Mouse (Mus musculus) G1E (cell line): ENCODE measurements around the gene Lmx1a. TPM values are rescaled to one million over a fixed set of nuclear protein-coding genes. Genes with fewer than 3 reads are reported as not detected.

Source experiments
- ATAC-seq: 2 replicates; pipeline ENCODE4 v1.8.0; 2016; ENCODE audit warnings: mild to moderate bottlenecking; ENCODE audit not compliant: insufficient number of reproducible peaks, poor library complexity, low FRiP score, severe bottlenecking; ENCODE audit errors: extremely low read depth
- DNase-seq: peaks from one replicate; pipeline ENCODE4 v3.0.0; 2012; ENCODE audit warnings: low spot score
- H3K27me3 ChIP-seq: 2 replicates; pipeline ENCODE4 v1.6.1; 2012; ENCODE audit warnings: mild to moderate bottlenecking, low read length, inconsistent platforms; ENCODE audit not compliant: insufficient read depth
- H3K36me3 ChIP-seq: replicated peaks from 2 replicates; pipeline ENCODE3; 2012; ENCODE audit warnings: mild to moderate bottlenecking, inconsistent platforms
- H3K4me1 ChIP-seq: 2 replicates; pipeline ENCODE4 v1.6.1; 2012; ENCODE audit warnings: low read depth, low read length, inconsistent platforms, mixed read lengths; ENCODE audit not compliant: insufficient read depth
- H3K4me3 ChIP-seq: 2 replicates; pipeline ENCODE4 v1.5.1; 2012; ENCODE audit warnings: low read depth, mild to moderate bottlenecking, inconsistent platforms, low read length, moderate library complexity, mixed read lengths
- H3K9me3 ChIP-seq: replicated peaks from 2 replicates; pipeline ENCODE4 v1.6.1; 2012; ENCODE audit warnings: inconsistent platforms
- CTCF ChIP-seq: IDR thresholded peaks from 2 replicates; pipeline ENCODE4 v1.5.1; 2012; ENCODE audit warnings: low read depth, low read length, inconsistent platforms, mixed read lengths
- GATA1 ChIP-seq: IDR thresholded peaks from 2 replicates; pipeline ENCODE4 v1.6.1; 2012; ENCODE audit warnings: borderline replicate concordance, low read length, inconsistent platforms, mixed read lengths
- GATA2 ChIP-seq: IDR thresholded peaks from 2 replicates; pipeline ENCODE4 v1.6.1; 2012; ENCODE audit warnings: low read depth, low read length, inconsistent platforms, borderline replicate concordance
- POLR2AphosphoS5 ChIP-seq: IDR thresholded peaks from 2 replicates; pipeline ENCODE4 v1.6.1; 2012; ENCODE audit warnings: low read depth, low read length, inconsistent platforms; ENCODE audit not compliant: insufficient replicate concordance
- TAL1 ChIP-seq: conservative IDR thresholded peaks from 2 replicates; pipeline ENCODE4 v1.6.1; 2012; ENCODE audit warnings: low read depth, low read length, inconsistent platforms, mixed read lengths
- polyA plus RNA-seq: library from polyadenylated mRNA; stranded (reverse); fragments of >175 nt; gene quantifications from 2 replicates; pipeline ENCODE4 v1.2.3, GENCODE M21; 2012
- total RNA-seq, 2 experiments: library from RNA; stranded (forward) in 1 of 2; stranded (reverse) in 1 of 2; fragments of 200-1000 nt in 1 of 2; fragments of >200 nt in 1 of 2; fragmentation: Nextera tagmentation in 1 of 2; gene quantifications; 2 replicates each; pipeline ENCODE4 v1.2.3; 2014 to 2017

Gene Lmx1a
- total and polyA plus RNA-seq, 3 experiments, result 0.05 TPM; not detected in 2

DNA sequence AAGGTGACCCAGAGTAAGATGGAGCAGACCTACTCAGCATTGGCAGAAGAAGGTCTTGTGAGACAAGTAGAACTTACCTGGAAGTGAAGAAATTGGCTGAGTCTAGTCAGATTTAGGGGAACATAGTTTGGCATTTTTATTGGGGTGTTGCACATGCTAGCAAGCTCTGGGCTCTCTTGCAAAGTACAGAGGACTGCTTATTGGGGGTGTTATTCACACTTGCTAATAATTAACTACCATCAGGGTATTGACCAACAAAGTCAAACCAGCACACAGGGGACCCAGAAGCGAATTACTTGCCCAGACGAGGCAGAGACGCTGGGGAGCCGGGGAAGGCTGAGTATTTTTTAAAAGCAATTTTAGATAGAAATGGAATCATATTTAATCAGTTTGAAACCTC is 77.6 kb downstream of the Lmx1a start:
- DNase-seq, result no peak
- peaks cover 75% of the 10 kb centered on the region for H3K9me3 ChIP-seq
- H3K4me1 ChIP-seq, result no peaks in the 10 kb centered on the region
- ATAC-seq, result no peak
- H3K4me3 ChIP-seq, result no peak overlapping the region
- H3K36me3 ChIP-seq, result no peaks in the 10 kb centered on the region
- TF ChIP-seq GATA2 (no peak), POLR2AphosphoS5 (no peak), TAL1 (no peak), GATA1 (no peak), CTCF (no peak)
- no peaks in the 10 kb centered on the region for H3K27me3 ChIP-seq

DNA sequence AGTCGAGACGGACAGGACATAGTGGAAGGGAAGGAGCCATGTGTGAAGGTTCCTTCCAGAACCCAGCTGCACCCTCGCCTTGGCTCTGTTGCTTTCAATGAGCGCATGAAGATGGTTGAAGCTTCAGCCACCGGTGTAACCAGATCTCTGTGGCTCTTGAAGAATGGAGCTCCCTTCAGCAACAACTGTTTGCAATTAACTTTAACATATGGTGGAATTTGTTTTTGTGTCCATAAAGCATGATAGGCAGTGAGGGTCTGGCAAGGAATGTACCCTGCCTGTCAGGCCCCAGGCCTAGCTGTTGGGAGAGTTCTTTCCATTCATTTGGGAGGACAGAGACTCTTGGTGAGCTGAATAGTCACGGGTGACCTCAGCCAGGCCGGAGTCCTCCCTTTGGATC is 81.4 kb downstream of the Lmx1a start:
- Histone ChIP-seq H3K4me3 (no peak overlapping the region), H3K36me3 (no peaks in the 10 kb centered on the region), H3K9me3 (peaks cover 51% of the 10 kb centered on the region), H3K27me3 (no peaks in the 10 kb centered on the region), H3K4me1 (no peaks in the 10 kb centered on the region)
- DNase-seq, result no peak
- no peak for ATAC-seq
- no peak for TF ChIP-seq CTCF
- TF ChIP-seq GATA1, result no peak
- no peak for TF ChIP-seq TAL1
- TF ChIP-seq POLR2AphosphoS5, result no peak
- TF ChIP-seq GATA2, result no peak

DNA sequence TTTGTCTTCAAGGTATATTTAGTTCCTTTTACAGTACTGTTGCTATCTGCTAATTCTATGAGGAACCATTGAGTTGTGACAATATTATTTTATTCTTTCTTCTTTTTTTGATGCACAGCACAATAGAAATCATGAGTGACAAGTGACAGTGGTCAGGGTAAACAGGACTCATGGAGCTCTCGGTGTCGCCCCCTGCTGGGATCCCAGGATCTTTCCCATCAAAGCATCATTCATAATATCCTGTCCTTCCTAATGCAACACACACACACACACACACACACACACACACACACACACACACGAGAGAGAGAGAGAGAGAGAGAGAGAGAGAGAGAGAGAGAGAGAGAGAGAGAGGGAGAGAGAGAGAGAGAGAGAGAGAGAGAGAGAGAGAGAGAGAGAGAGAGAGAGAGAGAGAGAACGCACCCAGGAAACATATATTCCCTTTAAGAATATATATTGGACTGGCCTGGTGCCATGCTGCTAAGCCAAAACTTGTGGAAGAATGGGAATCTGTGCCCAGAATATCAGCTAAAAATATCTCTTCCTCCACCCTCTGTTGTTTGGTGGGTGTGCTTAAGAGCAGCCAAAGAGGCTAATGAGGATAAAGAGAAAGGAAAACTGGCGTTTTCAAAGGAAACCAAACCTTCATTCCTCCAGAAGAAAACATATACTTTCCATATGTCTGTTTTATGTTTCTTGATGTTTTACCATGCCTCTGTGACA is 90.9 kb downstream of the Lmx1a start:
- Histone ChIP-seq H3K4me1 (no peaks in the 10 kb centered on the region), H3K36me3 (no peaks in the 10 kb centered on the region), H3K4me3 (no peak overlapping the region), H3K9me3 (peaks cover 59% of the 10 kb centered on the region), H3K27me3 (no peaks in the 10 kb centered on the region)
- TF ChIP-seq POLR2AphosphoS5 (no peak), CTCF (no peak), TAL1 (no peak), GATA2 (no peak), GATA1 (no peak)
- ATAC-seq, result no peak
- no peak for DNase-seq

DNA sequence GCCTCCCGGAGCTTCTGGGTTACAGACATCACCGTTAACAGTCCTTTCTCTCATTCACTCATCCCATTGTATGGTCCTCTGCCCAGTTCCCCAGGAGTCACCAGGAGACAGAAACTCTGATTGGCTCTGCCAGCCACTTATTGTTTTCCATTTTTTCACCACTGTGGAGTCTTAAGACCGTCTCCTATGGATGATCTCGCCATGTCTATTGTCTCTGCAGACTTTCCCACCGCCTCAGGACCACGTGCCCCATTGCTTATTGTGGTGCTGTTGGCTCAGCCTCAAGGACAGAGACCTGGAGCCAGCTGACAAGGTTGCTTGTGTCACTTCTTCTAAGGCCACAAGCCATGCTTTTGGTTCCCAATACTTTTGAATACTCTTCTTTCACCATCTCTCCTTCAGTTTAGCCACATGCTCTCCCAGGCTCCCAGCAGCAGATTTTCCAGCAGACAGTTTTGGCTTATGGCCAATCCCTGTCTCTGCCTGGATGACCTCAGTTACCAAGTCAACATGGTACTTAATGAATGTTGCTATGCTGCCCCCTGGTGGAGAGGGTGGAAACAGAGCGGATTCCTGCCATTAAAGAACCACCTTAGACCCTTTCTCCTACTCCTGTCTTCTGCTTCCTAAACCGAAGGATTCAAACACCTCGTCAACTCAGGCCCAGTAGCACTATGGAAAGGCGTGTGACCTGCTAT is 92.9 kb downstream of the Lmx1a start:
- Histone ChIP-seq H3K36me3 (no peaks in the 10 kb centered on the region), H3K9me3 (peaks cover 63% of the 10 kb centered on the region), H3K27me3 (no peaks in the 10 kb centered on the region), H3K4me1 (no peaks in the 10 kb centered on the region), H3K4me3 (no peak overlapping the region)
- TF ChIP-seq GATA2, result no peak
- TF ChIP-seq GATA1, result no peak
- TF ChIP-seq POLR2AphosphoS5, result no peak
- TF ChIP-seq TAL1, result no peak
- no peak for TF ChIP-seq CTCF
- ATAC-seq (no peak), DNase-seq (no peak)

DNA sequence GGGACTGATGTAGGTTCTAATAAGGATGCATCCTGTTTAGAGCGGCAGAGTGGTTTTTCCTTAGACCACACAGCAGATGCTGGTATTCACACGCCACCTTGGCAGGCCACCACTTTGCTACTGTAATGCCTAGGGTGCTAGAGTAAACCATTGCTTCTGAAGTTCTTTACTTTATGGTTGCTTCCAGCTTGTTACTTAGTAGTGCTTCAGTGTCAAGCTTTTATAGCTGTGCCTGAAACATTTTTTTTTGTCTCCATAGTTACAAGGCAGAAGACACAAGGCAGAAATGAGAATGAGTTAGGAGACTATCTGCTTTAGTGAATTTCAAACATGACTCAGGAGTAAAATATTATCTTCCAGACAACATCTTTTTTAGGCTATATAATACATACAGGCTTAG is 95.0 kb downstream of the Lmx1a start:
- H3K9me3 ChIP-seq, result peaks cover 66% of the 10 kb centered on the region
- no peaks in the 10 kb centered on the region for H3K4me1 ChIP-seq
- H3K27me3 ChIP-seq, result no peaks in the 10 kb centered on the region
- ATAC-seq (no peak), DNase-seq (no peak)
- TF ChIP-seq CTCF, result no peak
- no peak for TF ChIP-seq POLR2AphosphoS5
- TF ChIP-seq GATA2, result no peak
- TF ChIP-seq TAL1, result no peak
- TF ChIP-seq GATA1, result no peak
- H3K4me3 ChIP-seq, result no peak overlapping the region
- H3K36me3 ChIP-seq, result no peaks in the 10 kb centered on the region

DNA sequence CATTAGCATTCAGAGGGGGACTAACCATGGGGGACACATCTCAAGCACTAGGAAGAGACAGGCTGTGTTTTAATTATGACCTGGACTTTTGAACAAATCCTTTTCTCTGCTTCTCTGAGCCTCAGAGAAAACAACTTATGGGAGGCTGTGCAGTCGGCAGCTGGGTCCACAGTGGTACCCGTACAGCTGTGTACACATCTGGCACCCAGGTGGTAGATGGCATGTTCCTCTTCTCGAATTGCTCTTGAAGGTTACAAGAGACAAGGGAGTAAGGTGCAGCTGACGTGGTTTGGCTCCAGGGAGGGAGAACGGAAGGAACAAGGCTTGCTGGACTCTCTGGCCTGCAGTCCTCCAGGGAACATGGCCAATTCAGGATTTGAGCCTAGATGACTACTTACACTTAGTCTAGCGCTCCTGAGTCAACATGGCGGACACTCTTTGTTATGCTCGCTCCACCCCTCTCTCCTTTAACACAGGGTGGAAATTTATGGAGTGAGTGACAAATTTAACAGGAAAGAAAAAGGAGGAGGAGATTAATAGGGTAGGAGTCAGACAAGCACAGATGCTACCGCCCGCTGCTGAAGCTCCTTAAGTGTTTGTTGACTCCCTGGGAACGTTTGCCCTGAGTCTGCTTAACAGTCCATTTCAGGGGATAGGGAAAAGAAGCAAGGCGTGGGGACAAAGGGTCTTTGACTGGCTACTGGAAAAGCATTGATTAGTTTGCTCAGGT is 99.8 kb downstream of the Lmx1a start:
- Histone ChIP-seq H3K36me3 (no peaks in the 10 kb centered on the region), H3K27me3 (no peaks in the 10 kb centered on the region), H3K9me3 (peaks cover 66% of the 10 kb centered on the region), H3K4me1 (no peaks in the 10 kb centered on the region), H3K4me3 (no peak overlapping the region)
- ATAC-seq, result no peak
- TF ChIP-seq GATA1, result no peak
- no peak for TF ChIP-seq CTCF
- no peak for TF ChIP-seq TAL1
- no peak for TF ChIP-seq POLR2AphosphoS5
- no peak for TF ChIP-seq GATA2
- DNase-seq, result no peak
